Mouse (Mus musculus) NIH3T3 (cell line): ENCODE measurements at regions not wholly inside any gene's neighbourhood (a gene's known extent, or its start where the extent isn't known, plus 50 kb on each side); places are given as distances from the start of the nearest gene placed in this dataset.

Experiments used
- DNase-seq: peaks from one replicate; pipeline ENCODE4 v3.0.0-alpha.2; 2012; ENCODE audit warnings: low read depth

- DNase-seq, result no peak
Observed at GRCm38 (mm10) chr3:21964438-21964837, 112.0 kb upstream of the Tbl1xr1 start.

GRCm38 (mm10) chr3:21965556-21965955 lies 110.9 kb upstream of the Tbl1xr1 start:
- DNase-seq, result no peak

- no peak for DNase-seq
Observed at GRCm38 (mm10) chr3:21971731-21972130, 104.7 kb upstream of the Tbl1xr1 start.

- DNase-seq, result no peak
Observed at GRCm38 (mm10) chr3:21973153-21973552, 103.3 kb upstream of the Tbl1xr1 start.

- DNase-seq, result no peak
Observed at GRCm38 (mm10) chr3:21973681-21974080, 102.8 kb upstream of the Tbl1xr1 start.

- no peak for DNase-seq
Observed at GRCm38 (mm10) chr3:21974766-21975165, 101.7 kb upstream of the Tbl1xr1 start.

- DNase-seq, result no peak
Observed at GRCm38 (mm10) chr3:21977775-21978174, 98.7 kb upstream of the Tbl1xr1 start.

- DNase-seq, result no peak
Observed at GRCm38 (mm10) chr3:21982991-21983390, 93.5 kb upstream of the Tbl1xr1 start.

- no peak for DNase-seq
Observed at GRCm38 (mm10) chr3:21983993-21984725, 92.3 kb upstream of the Tbl1xr1 start.

- DNase-seq, result no peak
Observed at GRCm38 (mm10) chr3:21984807-21985206, 91.6 kb upstream of the Tbl1xr1 start.

GRCm38 (mm10) chr3:21986164-21986892 lies 90.1 kb upstream of the Tbl1xr1 start:
- no peak for DNase-seq

- DNase-seq, result no peak
Observed at GRCm38 (mm10) chr3:21986893-21987250, 89.6 kb upstream of the Tbl1xr1 start.

- peak; percentile 72 for DNase-seq
Observed at GRCm38 (mm10) chr3:21987455-21988009, 88.9 kb upstream of the Tbl1xr1 start.

GRCm38 (mm10) chr3:21988010-21988531 lies 88.4 kb upstream of the Tbl1xr1 start:
- no peak for DNase-seq

GRCm38 (mm10) chr3:21990526-21990925 lies 85.9 kb upstream of the Tbl1xr1 start:
- no peak for DNase-seq

- no peak for DNase-seq
Observed at GRCm38 (mm10) chr3:21991681-21992152, 84.7 kb upstream of the Tbl1xr1 start.

GRCm38 (mm10) chr3:21992203-21992602 lies 84.2 kb upstream of the Tbl1xr1 start:
- no peak for DNase-seq

- DNase-seq, result no peak
Observed at GRCm38 (mm10) chr3:21993961-21994360, 82.5 kb upstream of the Tbl1xr1 start.

GRCm38 (mm10) chr3:21995566-21996391 lies 80.7 kb upstream of the Tbl1xr1 start:
- DNase-seq, result no peak

- DNase-seq, result no peak
Observed at GRCm38 (mm10) chr3:21997387-21997786, 79.1 kb upstream of the Tbl1xr1 start.

GRCm38 (mm10) chr3:22005456-22005855 lies 71.0 kb upstream of the Tbl1xr1 start:
- DNase-seq, result no peak

- peak; percentile 45 for DNase-seq
Observed at GRCm38 (mm10) chr3:22006113-22006512, 70.3 kb upstream of the Tbl1xr1 start.
